Mouse (Mus musculus): ENCODE results near the gene Pnrc1.
"Not testable (repeated sequence)": the region's sequence is repeated elsewhere in the genome, so short reads cannot be mapped to it uniquely, and the experiment has no call there.

Gene Pnrc1

DNA sequence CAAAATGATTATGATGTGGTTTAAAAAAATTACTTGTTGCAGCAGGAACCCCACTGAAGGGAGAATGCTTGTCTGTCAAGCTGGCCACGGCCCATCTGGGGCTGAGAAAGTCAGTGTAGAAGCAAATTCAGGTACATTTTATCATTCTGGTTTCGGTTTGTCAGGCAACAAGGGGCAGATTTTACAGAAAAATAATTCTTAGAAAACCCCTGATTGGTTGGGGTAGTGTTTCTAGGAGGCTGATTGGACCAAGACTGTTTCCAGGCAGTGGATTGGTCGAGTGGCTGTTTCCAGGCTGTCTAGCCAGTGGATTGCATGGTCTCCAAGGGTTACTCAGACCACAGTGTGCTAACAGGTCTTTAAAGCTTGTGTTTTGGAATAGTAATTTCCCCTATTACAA lies at the start of gene Pnrc1:
Pnrc1 (minus strand) TSS at position 162 of the 400 bp plus-strand sequence.
- DNase-seq = peak; percentile 11 to 34

DNA sequence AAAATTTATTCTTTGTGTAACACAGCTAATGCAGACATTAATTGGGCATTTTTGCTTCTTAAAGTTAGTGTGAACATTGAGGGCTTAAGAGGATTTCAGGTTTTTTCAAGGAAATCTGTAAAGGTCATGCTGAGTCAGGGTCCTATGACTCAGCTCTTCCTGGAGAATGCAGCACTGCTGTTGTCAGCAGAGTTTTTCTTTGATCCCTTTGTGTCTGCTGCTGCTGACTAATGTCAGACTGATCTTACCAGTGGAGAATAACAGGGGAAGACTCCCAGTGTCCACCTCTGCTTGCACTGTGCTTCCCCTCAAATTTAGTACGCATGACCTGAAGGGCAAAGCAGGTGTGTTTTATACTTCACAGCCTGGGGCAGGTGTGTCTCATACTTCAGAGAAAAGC lies 48.0 kb upstream of the Pnrc1 start:
- no peak for DNase-seq

DNA sequence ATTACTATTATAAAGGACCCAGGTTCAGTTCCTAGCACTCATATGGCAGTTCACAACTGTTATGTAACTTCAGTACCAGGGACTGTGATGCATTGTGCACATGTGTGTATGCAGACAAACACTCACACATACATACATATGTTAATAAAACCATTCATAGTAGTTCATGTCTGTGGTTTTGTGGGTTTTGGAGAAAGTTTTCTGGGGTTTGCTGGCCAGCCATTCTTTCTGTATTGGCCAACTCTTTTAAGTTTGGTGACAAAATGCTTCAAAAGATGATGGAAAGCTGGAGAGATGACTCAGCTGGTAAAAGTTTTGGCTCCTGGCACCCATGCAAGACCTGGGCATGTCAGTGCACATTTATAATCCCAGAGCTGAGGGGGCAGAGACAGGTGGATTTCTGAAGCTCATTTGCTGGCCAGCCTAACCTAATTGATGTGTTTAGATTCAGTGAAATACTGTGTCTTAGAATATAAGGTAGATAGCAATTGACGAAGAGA lies 43.0 kb upstream of the Pnrc1 start:
- no peak for DNase-seq

DNA sequence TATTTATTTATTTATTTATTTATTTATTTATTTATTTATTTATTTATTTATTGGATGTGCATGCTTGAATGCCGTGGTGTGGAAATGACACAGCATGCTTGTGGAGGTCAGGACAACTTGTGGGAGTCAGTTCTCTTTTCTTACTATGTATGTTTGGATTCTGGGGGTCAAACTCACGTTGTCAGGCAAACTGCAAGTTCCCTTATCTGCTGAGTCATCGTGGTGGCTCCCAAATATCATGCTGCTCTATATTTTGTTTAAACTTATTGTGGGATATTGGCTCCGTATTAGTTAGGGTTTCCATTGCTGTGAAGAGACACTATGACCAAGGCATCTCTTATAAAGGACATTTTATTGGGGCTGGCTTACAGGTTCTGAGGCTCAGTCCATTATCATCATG lies 41.2 kb upstream of the Pnrc1 start:
- no peak for DNase-seq

DNA sequence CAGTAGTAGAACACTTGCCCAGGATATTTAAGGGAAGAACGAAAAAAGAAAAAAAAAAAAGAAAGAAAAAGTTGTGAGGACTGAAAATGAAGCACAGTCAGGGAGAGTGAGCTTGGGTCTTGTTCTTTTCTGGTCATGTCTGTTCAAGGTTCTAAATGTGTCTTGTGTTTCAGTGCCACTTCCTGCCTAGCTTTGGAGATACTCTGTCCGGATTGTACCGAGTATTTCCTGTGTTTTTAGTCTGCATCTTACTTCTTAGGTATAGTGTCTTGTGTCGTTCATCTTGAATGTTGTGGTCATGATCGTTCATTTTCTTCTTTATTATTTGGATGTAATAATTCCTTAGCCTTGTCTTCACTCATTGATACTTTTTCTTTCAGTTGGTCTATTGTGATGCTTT lies 25.9 kb upstream of the Pnrc1 start:
- DNase-seq = no peak

DNA sequence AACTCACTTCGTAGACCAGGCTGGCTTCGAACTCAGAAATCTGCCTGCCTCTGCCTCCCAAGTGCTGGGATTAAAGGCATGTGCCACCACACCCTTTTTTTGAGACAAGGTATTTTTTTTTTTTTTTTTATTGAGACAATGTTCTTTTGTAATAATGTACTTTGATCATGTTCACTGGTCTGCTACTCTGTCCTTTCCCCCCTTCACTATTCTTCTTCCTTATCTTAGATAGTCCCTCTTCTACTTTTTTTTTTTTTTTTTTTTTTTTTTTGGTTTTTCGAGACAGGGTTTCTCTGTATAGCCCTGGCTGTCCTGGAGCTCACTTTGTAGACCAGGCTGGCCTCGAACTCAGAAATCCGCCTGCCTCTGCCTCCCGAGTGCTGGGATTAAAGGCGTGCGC lies 24.2 kb upstream of the Pnrc1 start:
- not testable (repeated sequence) for DNase-seq

GRCm38 (mm10) chr4:33310840-33311437 lies 21.0 kb upstream of the Pnrc1 start:
- DNase-seq = no peak

DNA sequence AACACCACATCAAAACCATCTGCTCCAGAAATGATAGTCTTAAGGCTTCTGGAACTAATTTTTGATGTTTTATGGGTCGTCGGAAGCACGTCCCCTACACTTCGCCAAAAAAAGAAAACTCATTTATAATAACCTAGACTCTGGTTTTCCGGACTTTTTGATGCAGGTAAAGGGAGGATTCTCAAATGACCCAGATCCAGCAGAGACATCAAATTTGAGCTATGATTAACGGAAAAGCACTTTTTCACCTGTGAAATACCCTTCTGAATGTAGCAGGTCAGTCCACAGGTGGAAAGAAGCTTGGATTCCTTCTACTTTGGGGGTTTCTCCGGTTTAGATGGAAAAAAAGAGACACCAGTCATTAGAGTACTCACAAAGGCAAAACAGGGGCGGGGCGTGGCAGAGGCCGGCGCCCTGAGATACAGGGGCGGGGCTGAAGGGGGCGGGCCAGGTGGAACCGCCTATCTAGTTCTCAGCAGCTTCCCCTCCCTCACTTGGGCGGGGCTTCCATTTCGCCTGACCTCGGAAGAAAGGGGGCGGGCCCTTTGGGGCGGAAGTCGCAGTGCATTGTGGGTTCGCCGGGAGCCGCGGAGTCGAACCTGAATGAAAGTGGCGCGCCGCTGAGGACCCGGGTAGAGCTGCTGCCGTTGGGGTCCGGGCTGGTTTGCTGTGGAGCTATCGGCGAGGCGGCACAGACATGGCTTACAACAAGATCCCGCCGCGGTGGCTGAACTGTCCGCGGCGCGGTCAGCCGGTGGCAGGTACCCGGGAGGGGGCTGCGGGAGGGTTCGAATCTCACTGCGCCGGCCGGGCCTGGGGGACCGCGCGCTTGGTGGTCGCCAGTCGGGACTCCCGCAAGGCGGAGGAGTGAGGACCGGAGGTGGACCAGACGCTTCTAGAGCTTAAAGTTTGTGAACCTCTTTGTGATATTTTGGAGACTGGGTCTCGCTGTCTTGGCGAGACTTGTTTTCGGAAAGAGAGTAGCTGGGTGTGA lies 20.1 kb upstream of the Pnrc1 start, which contains the start of gene Rngtt:
Rngtt (plus strand) TSS at position 548 of the 994 bp plus-strand sequence.
- DNase-seq = peak; percentile 98 to 99

DNA sequence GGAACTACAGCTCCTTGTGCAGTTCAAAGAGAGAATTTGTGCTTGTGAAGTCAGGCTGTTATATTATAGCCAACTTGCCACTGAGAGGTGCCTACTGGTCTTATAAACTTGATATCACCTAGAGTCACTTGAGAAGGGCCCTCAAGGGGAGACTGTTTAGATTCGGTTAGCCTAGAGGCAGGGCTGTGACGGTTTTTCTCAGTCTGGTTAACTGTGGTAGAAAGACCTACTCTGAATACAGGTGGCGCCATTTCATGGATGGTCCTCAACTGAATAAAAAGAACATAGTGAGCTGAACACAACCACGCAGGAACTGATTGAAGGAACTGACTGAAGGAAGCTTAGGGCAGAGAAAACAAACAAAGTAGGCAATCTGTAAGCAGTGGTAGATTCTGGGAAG lies 17.2 kb upstream of the Pnrc1 start:
- no peak for DNase-seq

DNA sequence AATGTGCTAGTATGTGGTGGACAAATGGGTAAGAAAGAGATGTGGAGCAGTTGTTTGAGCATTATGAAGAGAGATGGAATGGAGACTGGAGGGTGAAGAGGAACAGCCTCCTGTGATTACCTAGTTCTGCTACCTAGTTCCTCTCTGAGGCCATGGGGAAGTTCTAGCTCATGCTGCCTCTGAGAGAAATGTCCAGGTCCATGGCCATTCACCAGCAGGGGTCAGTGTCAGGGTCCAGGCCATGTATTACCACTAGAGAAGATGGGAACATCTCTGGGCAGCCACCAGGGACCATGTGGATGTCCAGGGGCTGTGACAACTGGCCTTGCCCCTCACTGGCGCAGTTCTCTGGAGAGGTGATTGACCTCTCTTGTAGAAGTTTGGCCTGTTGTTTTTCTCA lies 13.1 kb upstream of the Pnrc1 start:
- DNase-seq = no peak

GRCm38 (mm10) chr4:33300891-33301665 lies 11.1 kb upstream of the Pnrc1 start:
- not testable (repeated sequence) for DNase-seq

GRCm38 (mm10) chr4:33292409-33293370 lies 2.7 kb upstream of the Pnrc1 start:
- peak; percentile 53 to 84 for DNase-seq

- DNase-seq = peak in 1 of 2 experiments; percentile 14
Measured at GRCm38 (mm10) chr4:33290878-33291277, 915 bp upstream of the Pnrc1 start.

DNA sequence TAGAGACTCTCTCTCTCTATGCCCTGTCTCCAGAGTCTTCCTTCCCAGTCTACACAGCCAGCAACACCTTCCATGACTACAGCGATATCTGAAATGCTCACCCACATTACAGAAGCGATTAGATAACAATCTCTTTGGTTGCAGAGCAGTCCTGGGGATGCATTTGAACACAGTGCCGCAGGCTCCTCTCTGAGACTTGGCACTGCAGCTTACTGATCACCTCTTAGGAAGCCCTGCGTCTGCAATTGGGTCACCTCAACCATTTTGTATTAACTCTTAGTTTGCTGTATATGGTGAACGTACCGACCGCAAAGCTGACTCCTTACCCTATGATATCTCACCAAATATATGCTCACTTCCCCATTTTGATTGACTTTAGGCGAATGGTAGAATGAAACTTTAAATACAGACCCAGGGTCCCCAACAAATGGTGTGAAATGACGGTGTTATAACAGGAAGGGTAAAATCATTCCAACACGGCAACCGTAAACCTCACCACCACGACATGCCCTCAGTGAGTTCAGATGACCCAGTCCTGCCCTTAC lies 785 bp downstream of the Pnrc1 start:
- no peak for DNase-seq

- peak; percentile 48 to 62 for DNase-seq
Measured at GRCm38 (mm10) chr4:33285448-33285847, 4.5 kb downstream of the Pnrc1 start.

DNA sequence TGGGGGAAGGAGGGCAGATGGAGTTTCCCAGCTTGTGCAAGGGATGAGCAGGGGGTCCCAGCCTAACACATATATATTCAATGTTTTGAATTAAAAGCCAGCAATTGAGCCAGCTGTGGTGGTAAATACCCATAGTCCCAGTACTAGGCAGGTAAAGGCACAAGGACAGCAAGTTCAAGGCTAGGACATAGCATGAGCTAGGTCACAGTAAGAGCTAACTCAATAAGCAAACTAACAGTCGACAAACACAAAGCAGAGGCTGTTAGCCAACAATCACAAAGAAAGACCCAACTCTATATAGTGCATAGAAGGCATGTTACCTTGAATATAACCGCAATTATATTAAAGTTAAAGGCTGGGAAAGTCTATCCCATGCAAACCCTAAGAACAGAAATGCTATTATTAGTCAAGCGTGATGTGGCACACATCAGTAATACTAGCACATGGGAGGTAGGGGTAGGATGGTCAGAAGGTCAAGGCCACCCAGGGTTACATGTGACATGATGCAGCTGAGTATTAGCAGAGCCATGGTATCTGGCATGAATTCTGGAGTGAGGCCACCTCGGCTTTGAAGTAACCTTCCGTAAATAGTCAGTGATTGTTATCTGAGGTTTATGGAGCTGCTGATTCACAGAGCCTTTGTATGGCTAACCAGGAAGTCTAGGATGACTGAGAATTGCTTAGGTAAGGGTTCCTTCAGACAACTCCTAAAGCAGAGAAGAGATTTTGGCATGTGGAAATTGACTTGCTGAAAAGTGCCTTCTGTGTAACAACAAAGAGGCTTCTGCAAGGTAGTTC lies 5.7 kb downstream of the Pnrc1 start:
- DNase-seq = no peak

- peak; percentile 34 to 41 for DNase-seq
Measured at GRCm38 (mm10) chr4:33281891-33282685, 7.9 kb downstream of the Pnrc1 start.

- no peak for DNase-seq
Measured at GRCm38 (mm10) chr4:33273437-33273836, 16.5 kb downstream of the Pnrc1 start.
